Mouse (Mus musculus) brain, embryonic 14.5 days (tissue): ENCODE data around the gene Crat.

Source experiments
- CTCF ChIP-seq: fragments of 200-500 bp; IDR thresholded peaks from 2 replicates; pipeline ENCODE4 v1.5.1; 2012; ENCODE audit warnings: inconsistent platforms, mild to moderate bottlenecking, moderate library complexity, borderline replicate concordance; ENCODE audit not compliant: insufficient read depth, insufficient read length; ENCODE audit errors: extremely low read depth
- POLR2A ChIP-seq: fragments of 200-500 bp; IDR thresholded peaks from 2 replicates; pipeline ENCODE4 v1.6.1; 2012; ENCODE audit warnings: mild to moderate bottlenecking, inconsistent platforms, borderline replicate concordance; ENCODE audit not compliant: poor library complexity, insufficient read depth, insufficient read length, severe bottlenecking; ENCODE audit errors: extremely low read depth

- TF ChIP-seq CTCF (no peak), POLR2A (no peak)
Observed at GRCm38 (mm10) chr2:30356266-30356665, 59.3 kb downstream of the Crat start.
